Mouse (Mus musculus): ENCODE data around the gene Prnd. TPM values are rescaled to one million over a fixed set of nuclear protein-coding genes. Genes with fewer than 3 reads are reported as not detected.

Gene Prnd
- polyA plus RNA-seq, 1 experiment from 2014 or later: 57.3 TPM

DNA sequence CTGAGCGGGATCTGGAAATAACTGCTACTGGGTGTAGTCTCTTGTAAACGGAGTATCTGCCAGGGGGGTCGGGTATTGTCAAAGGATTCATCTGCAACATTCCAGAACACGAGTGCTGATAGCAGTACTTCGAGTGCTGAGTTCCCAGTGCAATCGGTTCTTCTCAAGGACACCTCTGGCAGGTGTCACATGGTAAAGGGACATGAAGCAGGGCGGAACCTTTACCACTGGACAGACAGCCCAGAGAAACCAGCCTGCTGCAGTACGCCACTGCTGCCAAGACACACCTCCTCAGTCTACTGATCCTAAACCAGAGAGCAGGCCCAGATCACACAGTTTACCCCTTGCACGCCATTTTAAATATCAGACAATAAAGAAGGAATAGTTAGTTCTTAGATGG is 4.2 kb downstream of the Prnd start:
- no peaks in the 10 kb centered on the region; the same call in 1 of the 2 replicates for H3K4me1 ChIP-seq (ENCODE audit: insufficient read depth)
- no peaks in the 10 kb centered on the region for H3K36me3 ChIP-seq (ENCODE audit: insufficient read depth)
- peak overlapping the region; percentile 57 for H3K4me2 ChIP-seq
- WGBS: 36% methylated on average over 9 of the region's 9 CpGs
- peaks cover 26% of the 10 kb centered on the region for H3K27me3 ChIP-seq (ENCODE audit: insufficient read depth, low read length)
- H3K9ac ChIP-seq: no peak overlapping the region
- H3K4me3 ChIP-seq (ENCODE audit: low read depth, low read length): peak overlapping the region; percentile 16
- no peak for TF ChIP-seq CTCF (IDR thresholded peaks at IDR 0.05; ENCODE audit: low read depth)
- H3K9me3 ChIP-seq (ENCODE audit: low read depth, low read length): no peaks in the 10 kb centered on the region
- ATAC-seq (ENCODE audit: insufficient read depth): peak; percentile 16; the same call in 1 of the 2 replicates
- H3K27ac ChIP-seq (ENCODE audit: low read depth): no peak overlapping the region
- DNase-seq: no peak

DNA sequence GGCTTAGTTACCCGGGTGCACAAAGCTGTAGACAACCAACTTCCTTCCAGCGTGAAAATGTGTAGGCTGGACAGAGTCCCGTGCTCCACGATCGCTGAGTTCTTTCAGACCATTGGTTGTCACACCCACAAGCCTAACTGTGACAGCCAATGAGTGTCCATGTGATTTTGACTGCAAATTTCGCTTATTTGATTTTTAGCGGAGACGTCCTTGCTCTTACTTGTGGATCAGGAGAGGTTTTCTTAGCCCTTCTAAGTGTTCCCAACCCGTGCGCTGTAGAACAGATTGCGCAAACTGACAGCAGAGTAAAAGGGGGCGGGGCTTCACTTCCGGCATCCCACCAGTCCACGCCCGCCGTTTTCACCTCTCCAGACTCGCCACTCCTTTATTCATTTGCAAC is 4.6 kb downstream of the Prnd start:
- no peaks in the 10 kb centered on the region for H3K36me3 ChIP-seq (ENCODE audit: insufficient read depth)
- peak overlapping the region; percentile 16 for H3K4me3 ChIP-seq (ENCODE audit: low read depth, low read length)
- peak; percentile 74; the same call in 1 of the 2 replicates for ATAC-seq (ENCODE audit: insufficient read depth)
- no peak overlapping the region for H3K27ac ChIP-seq (ENCODE audit: low read depth)
- no peaks in the 10 kb centered on the region for H3K9me3 ChIP-seq (ENCODE audit: low read depth, low read length)
- H3K27me3 ChIP-seq (ENCODE audit: insufficient read depth, low read length): peaks cover 26% of the 10 kb centered on the region
- no peak for TF ChIP-seq CTCF (IDR thresholded peaks at IDR 0.05; ENCODE audit: low read depth)
- H3K9ac ChIP-seq: no peak overlapping the region
- peak overlapping the region; percentile 57 for H3K4me2 ChIP-seq
- WGBS: 4% methylated on average over 17 of the region's 17 CpGs
- DNase-seq: peak; percentile 71
- no peaks in the 10 kb centered on the region; the same call in 1 of the 2 replicates for H3K4me1 ChIP-seq (ENCODE audit: insufficient read depth)

DNA sequence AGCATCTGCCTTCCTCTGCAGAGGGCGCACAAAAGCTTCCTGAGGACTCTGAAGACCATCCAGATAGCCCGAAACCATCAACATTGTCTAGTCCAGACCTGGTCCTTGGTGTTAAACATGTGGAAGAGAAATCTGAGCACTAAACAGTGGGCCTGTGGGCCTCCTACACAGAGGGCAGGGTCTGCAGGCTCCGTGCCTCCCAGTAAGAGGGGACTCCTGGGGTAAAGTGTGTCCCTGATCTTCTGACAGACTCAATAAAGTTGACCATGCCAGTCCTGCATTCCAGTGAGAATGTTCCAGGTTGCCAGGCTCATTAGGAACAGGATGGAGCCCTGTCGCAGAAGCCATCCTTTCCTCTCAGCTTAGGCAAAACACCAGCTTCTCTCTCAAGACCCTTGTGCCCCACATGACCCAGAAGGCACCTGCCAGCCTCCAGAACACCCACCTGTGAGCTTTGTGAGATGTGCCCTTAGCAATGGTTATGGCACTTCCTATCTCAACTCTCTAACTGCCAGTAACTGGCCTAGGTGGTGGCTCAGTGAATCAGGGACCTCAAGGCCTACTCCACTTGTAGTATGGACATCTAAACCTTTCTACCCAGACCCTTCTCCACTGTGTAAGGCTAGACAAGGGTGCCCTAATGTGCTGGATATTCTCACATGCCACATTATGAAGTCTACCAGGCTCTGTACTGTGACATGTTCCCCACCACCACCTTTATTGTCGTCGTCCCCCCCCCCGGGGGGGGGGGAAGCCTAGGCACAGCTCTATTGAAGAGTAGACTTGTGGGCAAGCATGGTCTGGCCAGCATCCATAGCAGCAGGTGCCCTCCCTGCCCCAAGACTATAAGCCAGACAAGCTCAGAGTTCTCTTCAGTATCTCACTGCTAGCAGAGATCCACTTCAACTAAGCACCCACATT is 5.9 kb downstream of the Prnd start:
- TF ChIP-seq CTCF (IDR thresholded peaks at IDR 0.05; ENCODE audit: low read depth): no peak
- no peaks in the 10 kb centered on the region for H3K36me3 ChIP-seq (ENCODE audit: insufficient read depth)
- no peak overlapping the region for H3K4me2 ChIP-seq
- H3K27ac ChIP-seq (ENCODE audit: low read depth): no peak overlapping the region
- no peaks in the 10 kb centered on the region for H3K9me3 ChIP-seq (ENCODE audit: low read depth, low read length)
- no peaks in the 10 kb centered on the region; the same call in 1 of the 2 replicates for H3K4me1 ChIP-seq (ENCODE audit: insufficient read depth)
- H3K4me3 ChIP-seq (ENCODE audit: low read depth, low read length): no peak overlapping the region
- DNase-seq (no peak), ATAC-seq (ENCODE audit: insufficient read depth) (no peak)
- 70% methylated on average over 7 of the region's 7 CpGs for WGBS
- H3K9ac ChIP-seq: no peak overlapping the region
- peaks cover 24% of the 10 kb centered on the region for H3K27me3 ChIP-seq (ENCODE audit: insufficient read depth, low read length)

DNA sequence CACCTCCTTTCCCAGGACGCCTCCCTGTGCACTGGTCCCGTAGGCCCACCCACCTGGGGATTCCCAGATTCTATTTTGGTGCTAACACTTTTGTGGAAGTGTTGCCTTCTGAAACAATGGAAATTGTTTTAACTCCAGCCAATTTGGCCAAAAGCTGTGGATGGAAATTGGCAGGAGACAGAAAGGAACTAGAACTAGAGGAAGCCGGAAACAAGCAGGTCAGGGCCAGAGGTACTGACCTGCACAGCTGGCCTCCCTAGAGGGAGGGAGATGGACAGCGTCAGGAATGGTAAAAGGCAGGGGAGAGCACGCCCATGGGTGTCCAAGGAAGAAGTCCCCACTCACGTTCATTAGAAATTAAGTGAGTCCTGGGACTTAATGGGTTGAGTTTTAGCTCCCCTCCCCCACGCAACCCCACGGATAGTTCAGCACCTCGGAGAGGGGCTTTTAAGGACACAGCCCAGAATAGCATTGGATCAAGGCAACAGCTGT is 7.1 kb downstream of the Prnd start:
- H3K27me3 ChIP-seq (ENCODE audit: insufficient read depth, low read length): peaks cover 13% of the 10 kb centered on the region
- no peak overlapping the region for H3K27ac ChIP-seq (ENCODE audit: low read depth)
- no peaks in the 10 kb centered on the region; the same call in 1 of the 2 replicates for H3K4me1 ChIP-seq (ENCODE audit: insufficient read depth)
- peak; percentile 26; the same call in 1 of the 2 replicates for ATAC-seq (ENCODE audit: insufficient read depth)
- H3K9ac ChIP-seq: no peak overlapping the region
- no peaks in the 10 kb centered on the region for H3K36me3 ChIP-seq (ENCODE audit: insufficient read depth)
- WGBS: 41% methylated on average over 9 of the region's 9 CpGs
- TF ChIP-seq CTCF (IDR thresholded peaks at IDR 0.05; ENCODE audit: low read depth): no peak
- DNase-seq: peak; percentile 68
- no peaks in the 10 kb centered on the region for H3K9me3 ChIP-seq (ENCODE audit: low read depth, low read length)
- H3K4me2 ChIP-seq: no peak overlapping the region
- H3K4me3 ChIP-seq (ENCODE audit: low read depth, low read length): no peak overlapping the region

DNA sequence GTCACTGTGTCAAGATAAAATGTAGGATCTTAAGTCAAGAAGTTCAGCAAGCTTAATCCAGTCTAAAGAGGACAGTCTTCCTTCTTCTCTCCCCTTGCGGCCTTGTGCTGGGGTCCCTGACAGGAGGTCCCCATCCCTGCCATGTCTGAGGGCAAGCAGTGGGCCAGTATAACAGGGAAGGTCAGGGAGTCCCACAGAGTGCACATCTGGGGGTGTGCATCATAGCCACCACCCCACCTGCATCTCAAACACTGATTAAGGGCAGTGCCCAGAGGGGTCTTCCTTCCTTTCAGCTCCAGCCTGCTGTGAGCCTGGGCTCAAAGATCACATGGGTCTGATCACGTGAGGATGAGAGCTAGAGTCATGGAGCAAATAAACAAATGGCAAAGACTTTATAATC is 11.0 kb downstream of the Prnd start:
- WGBS: 62% methylated on average over 2 of the region's 2 CpGs

DNA sequence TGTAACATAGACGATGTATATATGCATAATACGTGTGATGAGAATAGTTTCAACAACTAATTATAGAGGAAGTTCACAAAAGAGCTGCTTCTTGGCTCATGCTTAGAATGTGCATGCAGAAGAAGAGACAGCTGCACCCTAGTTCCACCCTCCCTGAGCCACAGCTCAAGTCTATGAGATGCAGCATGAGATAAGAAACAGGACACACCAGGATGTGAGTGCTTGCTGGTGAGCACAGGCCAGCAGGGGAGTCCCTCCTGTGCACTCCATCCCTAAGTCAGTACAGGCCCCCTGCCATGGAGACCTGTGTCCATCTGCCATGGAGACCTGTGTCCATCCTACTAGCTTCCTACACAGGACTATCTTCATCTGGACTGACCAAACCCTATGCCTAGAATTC is 19.9 kb downstream of the Prnd start:
- WGBS: 96% methylated on average over 2 of the region's 2 CpGs
- ATAC-seq (ENCODE audit: insufficient read depth) (no peak), DNase-seq (no peak)
- H3K4me2 ChIP-seq: no peak overlapping the region
- no peak overlapping the region for H3K27ac ChIP-seq (ENCODE audit: low read depth)
- TF ChIP-seq CTCF (IDR thresholded peaks at IDR 0.05; ENCODE audit: low read depth): no peak
- no peaks in the 10 kb centered on the region for H3K27me3 ChIP-seq (ENCODE audit: insufficient read depth, low read length)
- no peak overlapping the region for H3K9ac ChIP-seq
- H3K36me3 ChIP-seq (ENCODE audit: insufficient read depth): no peaks in the 10 kb centered on the region
- no peaks in the 10 kb centered on the region for H3K4me1 ChIP-seq (ENCODE audit: insufficient read depth)
- H3K9me3 ChIP-seq (ENCODE audit: low read depth, low read length): no peaks in the 10 kb centered on the region
- H3K4me3 ChIP-seq (ENCODE audit: low read depth, low read length): no peak overlapping the region

More for the DNA sequence above, 11.0 kb downstream of the Prnd start:
- Histone ChIP-seq H3K4me3 (ENCODE audit: low read depth, low read length) (no peak overlapping the region), H3K27me3 (ENCODE audit: insufficient read depth, low read length) (no peaks in the 10 kb centered on the region), H3K9me3 (ENCODE audit: low read depth, low read length) (no peaks in the 10 kb centered on the region), H3K27ac (ENCODE audit: low read depth) (no peak overlapping the region), H3K4me1 (ENCODE audit: insufficient read depth) (no peaks in the 10 kb centered on the region), H3K9ac (no peak overlapping the region), H3K4me2 (no peak overlapping the region), H3K36me3 (ENCODE audit: insufficient read depth) (no peaks in the 10 kb centered on the region)
- TF ChIP-seq CTCF (IDR thresholded peaks at IDR 0.05; ENCODE audit: low read depth): no peak
- no peak for ATAC-seq (ENCODE audit: insufficient read depth)
- DNase-seq: no peak

DNA sequence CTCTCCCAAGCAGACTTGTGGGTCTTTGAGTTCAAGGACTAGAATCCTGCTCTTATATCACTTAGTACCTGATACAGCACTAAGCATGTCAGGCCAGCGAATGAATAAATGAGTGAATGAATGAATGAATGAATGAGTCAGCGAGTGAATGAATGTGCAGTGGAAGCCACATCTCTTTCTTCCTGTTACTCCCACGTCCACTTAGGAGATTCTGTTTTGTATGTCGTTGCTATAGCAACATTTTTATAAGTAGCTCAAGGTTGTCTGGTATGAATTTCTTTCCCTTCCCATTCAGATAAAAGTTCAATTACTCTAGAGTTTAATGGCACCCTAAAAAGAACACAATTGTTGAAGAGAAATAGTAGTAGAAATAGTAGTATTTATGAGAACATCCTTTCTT is 20.4 kb downstream of the Prnd start:
- no peak overlapping the region for H3K4me3 ChIP-seq (ENCODE audit: low read depth, low read length)
- H3K9ac ChIP-seq: no peak overlapping the region
- H3K9me3 ChIP-seq (ENCODE audit: low read depth, low read length): no peaks in the 10 kb centered on the region
- no peak overlapping the region for H3K27ac ChIP-seq (ENCODE audit: low read depth)
- DNase-seq: no peak
- H3K27me3 ChIP-seq (ENCODE audit: insufficient read depth, low read length): no peaks in the 10 kb centered on the region
- no peak for TF ChIP-seq CTCF (IDR thresholded peaks at IDR 0.05; ENCODE audit: low read depth)
- no peaks in the 10 kb centered on the region for H3K36me3 ChIP-seq (ENCODE audit: insufficient read depth)
- H3K4me2 ChIP-seq: no peak overlapping the region
- H3K4me1 ChIP-seq (ENCODE audit: insufficient read depth): no peaks in the 10 kb centered on the region
- 69% methylated on average over 4 of the region's 4 CpGs for WGBS
- no peak for ATAC-seq (ENCODE audit: insufficient read depth)

All from lung, embryonic 14.5 days (tissue).